Mouse (Mus musculus): ENCODE measurements at regions not wholly inside any gene's neighbourhood (a gene's known extent, or its start where the extent isn't known, plus 50 kb on each side); places are given as distances from the start of the nearest gene placed in this dataset.

DNA sequence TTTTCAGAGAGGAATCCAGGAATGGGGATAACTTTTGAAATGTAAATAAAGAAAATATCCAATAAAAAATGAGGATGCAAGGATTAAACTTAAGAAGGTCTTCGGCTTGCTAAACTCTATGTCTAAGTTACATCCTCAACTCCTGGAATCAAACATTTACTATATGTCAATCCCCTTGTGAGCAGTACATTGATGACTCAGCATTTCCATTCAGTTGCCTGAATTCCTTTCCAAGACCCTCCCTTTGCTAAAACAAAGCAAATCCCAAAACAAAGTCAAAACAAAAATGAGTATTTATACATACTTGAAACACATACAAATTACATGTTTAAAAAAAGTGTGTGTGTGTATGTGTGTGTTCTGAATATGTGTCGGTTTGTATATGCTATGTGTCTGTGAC lies 753.9 kb upstream of the Lrrc4c start:
- TF ChIP-seq CTCF (IDR thresholded peaks at IDR 0.05; ENCODE audit: low read depth, low read length) (no peak), POLR2A (IDR thresholded peaks at IDR 0.05; ENCODE audit: extremely low read depth, insufficient read depth, low read length) (no peak)

Measured in liver, adult 2 months (tissue).